Mouse (Mus musculus) forelimb bud, embryonic 11.5 days (tissue): ENCODE measurements at regions not wholly inside any gene's neighbourhood (a gene's known extent, or its start where the extent isn't known, plus 50 kb on each side); places are given as distances from the start of the nearest gene placed in this dataset.

Experiments used
- DNase-seq: peaks from one replicate; pipeline ENCODE4 v3.0.0-alpha.2; 2012; ENCODE audit warnings: low read depth, low spot score

DNA sequence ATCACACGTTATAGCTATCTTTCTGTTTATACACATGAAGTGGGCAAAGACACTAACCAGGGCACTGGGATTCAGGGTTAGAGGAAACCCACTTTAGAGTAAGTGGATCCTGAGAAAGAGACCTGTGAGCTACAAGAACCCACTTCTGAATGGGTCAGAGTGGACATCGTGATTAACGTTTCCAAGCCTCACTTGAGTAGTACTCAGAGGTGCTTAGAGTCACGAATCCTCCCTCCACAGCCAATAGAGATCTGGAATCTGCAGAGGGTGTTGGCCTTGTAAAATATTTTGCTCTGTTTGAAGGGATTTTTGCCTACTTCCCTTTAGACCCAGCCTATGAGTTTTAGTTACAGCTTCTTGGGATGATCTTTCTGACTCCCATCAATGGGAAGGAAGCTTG lies 384.4 kb upstream of the Gm10131 start:
- no peak for DNase-seq

DNA sequence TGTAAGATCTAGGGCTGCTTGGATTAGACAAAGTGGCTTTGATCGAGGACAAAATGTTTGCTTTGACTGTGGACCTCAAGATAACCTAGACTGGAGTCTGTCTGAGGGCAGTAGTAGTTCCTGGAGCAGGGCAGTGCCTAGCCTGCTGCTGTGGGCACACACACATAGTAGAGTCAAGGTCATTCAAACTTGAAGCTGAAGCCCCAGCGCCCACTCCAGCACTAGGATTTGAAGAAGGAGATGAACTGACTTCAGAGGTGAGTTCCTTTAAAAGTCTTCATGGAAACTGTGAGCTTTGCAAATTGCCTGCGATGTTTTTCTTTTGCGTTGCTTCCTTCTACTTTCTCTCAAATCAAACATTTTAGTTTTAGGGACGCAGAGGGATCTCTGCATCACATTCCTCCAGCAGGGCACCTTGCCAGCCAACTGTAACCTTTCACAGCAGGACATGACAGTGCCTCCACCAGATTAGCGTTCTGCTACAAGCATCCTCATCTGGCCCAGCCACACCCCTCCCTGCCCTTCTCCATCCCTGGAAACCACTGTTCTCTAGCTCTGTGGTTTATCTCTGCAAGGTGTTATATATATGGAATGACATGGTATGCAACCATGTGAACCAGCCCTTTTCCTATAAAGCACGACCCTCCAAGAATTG lies 377.3 kb upstream of the Gm10131 start:
- DNase-seq = no peak

- DNase-seq = no peak
These were observed 375.0 kb upstream of the Gm10131 start for GRCm38 (mm10) chr8:34486433-34487096.

GRCm38 (mm10) chr8:34485905-34486304 lies 374.4 kb upstream of the Gm10131 start:
- DNase-seq = no peak

GRCm38 (mm10) chr8:34485346-34485745 lies 373.8 kb upstream of the Gm10131 start:
- no peak for DNase-seq

- peak; percentile 68 for DNase-seq
These were observed 373.2 kb upstream of the Gm10131 start for GRCm38 (mm10) chr8:34484551-34485335.

GRCm38 (mm10) chr8:34483212-34483611 lies 371.7 kb upstream of the Gm10131 start:
- no peak for DNase-seq

- no peak for DNase-seq
These were observed 371.1 kb upstream of the Gm10131 start for GRCm38 (mm10) chr8:34482676-34483075.

- DNase-seq = no peak
These were observed 369.0 kb upstream of the Gm10131 start for GRCm38 (mm10) chr8:34480496-34480895.

DNA sequence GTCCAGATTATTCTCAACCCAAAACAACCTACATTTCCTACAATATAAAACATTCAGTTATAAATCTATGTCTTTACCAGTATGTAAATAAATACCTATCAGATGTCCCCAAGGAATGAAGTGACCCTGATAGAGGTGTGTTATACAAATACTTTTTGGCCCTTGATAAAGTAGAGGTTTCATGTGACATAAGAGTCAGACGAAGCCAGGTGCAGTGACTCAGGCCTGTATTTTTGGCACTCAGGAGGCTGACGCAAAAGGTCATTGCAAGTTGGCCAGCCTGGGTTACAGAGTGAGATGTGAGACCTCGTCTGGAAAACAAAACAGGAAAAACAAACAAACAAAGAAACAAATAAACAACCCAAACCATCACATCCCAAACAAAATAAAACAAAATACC lies 367.4 kb upstream of the Gm10131 start:
- DNase-seq = no peak

- DNase-seq = no peak
These were observed 366.9 kb upstream of the Gm10131 start for GRCm38 (mm10) chr8:34478465-34478864.

DNA sequence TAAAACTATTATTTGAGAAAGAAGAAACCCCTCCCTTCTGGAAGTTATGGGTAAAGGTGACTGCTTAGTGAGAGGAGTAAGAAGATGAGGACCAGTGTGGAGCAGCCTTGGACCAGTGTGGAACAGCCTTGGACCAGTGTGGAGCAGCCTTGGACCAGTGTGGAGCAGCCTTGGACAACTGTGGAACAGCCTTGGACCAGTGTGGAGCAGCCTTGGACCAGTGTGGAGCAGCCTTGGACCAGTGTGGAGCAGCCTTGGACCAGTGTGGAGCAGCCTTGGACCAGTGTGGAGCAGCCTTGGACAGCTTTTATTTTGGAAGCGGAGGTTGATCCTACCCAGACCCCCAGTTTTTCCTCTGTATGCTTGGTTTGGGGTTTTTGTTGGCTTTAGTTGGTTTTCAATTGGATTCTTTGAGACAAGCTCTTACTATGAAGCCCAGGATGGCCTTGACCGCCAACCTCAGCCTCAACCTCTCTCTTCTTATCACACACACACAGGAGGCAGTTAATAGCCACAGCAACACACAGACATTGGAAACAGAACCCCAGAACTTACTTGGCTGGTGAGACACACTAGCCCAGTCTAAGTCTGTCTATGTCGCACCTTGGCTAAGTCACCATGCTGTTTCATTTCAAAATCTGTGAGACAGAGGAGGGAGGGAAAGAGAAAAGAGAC lies 364.7 kb upstream of the Gm10131 start:
- no peak for DNase-seq

GRCm38 (mm10) chr8:34474593-34474992 lies 363.1 kb upstream of the Gm10131 start:
- no peak for DNase-seq

DNA sequence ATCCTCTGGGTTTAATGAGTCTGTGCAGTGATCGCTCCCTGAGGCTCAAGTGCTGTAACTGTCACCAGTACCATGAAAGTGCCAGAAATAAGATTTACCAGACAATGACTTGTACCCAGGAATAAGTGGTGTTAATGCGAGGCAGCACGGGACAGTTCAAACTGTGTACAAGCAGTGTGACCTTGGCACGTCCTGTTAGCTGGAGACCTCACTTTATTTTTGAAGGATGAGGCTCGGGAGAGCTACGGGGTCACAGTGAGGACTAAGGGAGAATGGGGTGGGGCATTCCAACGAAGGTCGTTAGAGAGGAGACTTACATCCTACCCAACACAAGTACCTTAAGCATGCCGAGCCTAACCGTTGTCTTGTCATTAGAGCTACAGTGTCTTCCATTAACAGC lies 362.2 kb upstream of the Gm10131 start:
- DNase-seq = no peak

DNA sequence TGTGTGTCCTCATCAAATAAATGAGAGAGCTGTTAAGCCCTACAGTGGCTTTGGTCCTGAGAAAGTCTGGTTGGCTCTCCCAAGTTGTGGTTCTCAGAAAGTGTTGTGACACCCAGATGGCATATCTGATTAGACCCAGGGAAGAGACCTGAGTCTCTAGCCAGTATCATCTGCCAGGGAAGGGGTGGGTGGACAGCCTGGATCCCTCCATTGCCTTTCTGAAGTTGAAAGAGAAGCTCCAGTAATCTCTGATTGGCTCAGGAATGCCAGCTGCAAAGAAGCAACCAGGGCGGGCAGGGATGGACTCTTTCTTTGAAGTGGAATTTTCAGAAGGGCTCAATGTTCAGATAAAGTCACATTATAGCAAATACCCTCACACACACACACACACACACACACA lies 361.8 kb upstream of the Gm10131 start:
- no peak for DNase-seq

DNA sequence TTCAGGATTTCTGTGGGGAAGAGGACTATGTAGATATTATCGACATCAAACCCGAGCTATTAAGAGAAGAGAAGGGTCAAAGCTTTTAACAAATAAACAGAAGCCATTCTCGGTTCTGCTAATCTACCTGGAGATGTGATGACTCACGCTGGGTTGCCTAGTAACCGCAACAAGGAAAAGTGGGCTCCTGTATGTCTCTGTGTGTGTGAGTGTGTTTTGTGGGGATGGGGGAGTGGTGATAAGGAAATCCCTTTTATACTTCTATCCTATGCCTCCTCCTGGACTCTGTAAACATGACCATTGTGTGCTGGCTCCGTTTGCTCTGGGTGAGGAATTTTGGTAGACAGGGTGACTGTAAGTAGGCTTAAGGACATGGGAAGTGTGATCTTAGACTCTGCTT lies 361.3 kb upstream of the Gm10131 start:
- no peak for DNase-seq

GRCm38 (mm10) chr8:34472434-34472833 lies 360.9 kb upstream of the Gm10131 start:
- no peak for DNase-seq

DNA sequence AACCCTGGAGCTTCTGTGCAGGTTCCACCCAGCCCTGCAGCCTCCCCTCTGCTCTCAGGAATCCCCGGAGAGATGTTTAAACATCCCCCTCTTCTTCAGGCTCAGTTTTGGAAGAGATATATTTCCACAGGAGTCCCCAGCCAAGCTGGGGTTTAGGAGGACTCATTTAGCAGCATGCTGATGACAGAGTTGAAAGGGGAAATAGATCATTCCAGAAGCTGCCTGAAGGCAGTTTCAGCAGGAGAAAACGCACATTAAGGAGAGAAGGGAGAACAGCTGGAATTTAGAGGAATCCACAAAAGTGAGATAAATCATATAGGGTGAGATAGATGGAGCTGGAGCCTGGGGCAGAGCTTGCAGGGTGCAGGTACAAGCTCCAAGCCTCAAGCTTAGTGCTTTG lies 357.6 kb upstream of the Gm10131 start:
- DNase-seq = no peak

DNA sequence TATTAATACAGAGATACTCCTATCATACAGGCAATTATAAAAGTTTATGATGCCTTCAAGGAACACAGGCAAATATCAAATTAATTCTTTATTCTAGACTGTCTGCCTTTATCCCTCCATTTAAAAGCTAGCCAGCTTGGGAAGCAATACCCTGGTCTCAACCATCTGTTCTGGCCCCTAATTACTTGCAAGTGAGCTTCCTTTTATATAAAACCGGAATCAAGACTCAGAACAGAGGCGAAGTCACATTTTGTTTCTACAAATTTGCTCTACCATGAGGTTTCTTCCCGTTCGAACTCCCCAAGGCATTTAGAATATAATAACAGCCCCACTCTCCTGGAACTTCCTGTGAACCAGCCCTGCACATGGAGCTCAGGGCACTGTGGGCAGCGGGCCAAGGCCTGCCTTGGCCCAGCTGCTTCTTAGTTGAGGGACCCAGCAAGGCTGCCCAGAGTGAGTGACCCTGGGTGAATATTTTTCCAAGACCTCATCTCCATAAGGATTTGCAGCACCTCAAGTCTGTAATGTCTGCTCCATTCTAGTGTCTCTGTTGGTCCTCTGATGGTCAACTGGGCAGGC lies 355.3 kb upstream of the Gm10131 start:
- no peak for DNase-seq

DNA sequence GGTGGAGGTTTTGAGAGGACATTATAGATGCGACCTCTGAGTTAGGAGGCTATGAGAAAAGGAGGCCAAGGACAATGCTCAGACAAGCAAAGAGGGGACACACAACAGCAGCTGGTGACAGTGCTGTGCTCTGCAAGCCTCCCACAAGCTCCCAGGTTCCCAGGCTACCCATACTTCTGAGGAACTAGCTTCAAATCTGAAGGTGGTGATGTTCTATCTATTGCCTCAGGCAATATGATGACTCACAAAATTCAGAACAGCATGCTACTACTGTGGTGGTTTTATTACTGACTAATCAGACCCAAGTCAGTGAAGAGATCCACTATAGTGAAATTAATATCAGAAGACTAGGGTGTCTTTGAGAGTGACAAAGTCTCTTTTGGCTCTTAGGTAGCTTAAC lies 353.9 kb upstream of the Gm10131 start:
- DNase-seq = no peak

DNA sequence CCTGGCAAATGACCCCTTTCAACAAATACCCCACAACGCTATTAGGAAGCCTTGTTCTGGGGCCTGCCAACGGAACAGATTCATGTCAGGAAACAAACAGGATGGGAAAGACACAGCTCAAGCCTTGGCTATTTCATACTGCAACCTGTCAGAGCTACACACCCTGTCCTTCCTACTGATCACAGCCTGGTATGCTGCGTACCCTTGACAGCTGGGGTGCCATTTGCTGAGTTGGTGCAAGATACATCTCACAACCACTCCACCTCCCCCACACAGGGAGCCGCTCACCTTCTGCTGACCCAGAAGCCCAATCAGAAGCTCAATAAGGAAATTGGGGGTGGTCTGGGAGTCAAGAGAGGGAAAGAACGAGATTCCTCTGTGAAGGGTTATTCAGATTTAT lies 350.7 kb upstream of the Gm10131 start:
- no peak for DNase-seq

DNA sequence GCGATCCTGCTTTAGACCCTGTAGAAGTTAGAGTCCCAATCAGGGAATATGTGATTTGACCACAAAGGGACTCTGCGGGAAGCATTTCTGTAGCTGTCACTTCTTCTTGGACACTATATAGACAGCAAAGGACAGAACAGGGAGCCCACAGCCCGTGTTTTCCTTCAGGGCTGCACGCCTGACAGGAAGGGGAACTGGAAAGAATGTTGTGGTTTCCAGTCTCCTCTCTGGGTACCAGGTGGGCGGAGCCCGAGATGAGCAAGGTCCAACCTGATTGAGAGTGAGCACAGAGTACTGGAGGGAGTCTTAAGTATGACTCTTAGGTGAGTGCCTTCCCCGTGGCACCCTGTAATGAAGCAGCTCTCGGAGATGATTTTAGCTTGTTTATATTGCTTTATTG lies 346.8 kb upstream of the Gm10131 start:
- no peak for DNase-seq
